Mouse (Mus musculus) embryonic facial prominence, embryonic 11.5 days (tissue): ENCODE measurements around the gene Hinfp. TPM values are rescaled to one million over a fixed set of nuclear protein-coding genes. Genes with fewer than 3 reads are reported as not detected.
A peak's percentile ranks its signal among the peaks of the same experiment; 100 is the strongest.

Source experiments
- ATAC-seq: fragments of 200-750 bp; cut with Nextera tagmentation; replicated peaks from 2 replicates; pipeline ENCODE4 v1.8.0; 2017; ENCODE audit warnings: low read depth; ENCODE audit not compliant: insufficient number of reproducible peaks, low FRiP score, low TSS enrichment
- DNase-seq: peaks from one replicate; pipeline ENCODE4 v3.0.0-alpha.2; 2015; ENCODE audit warnings: low spot score
- H3K27ac ChIP-seq: fragments of 300-500 bp; sonication (generic); replicated peaks from 2 replicates; pipeline ENCODE4 v1.5.1; 2014; ENCODE audit warnings: mild to moderate bottlenecking, low read depth, low read length, control low read depth
- H3K27me3 ChIP-seq: fragments of 300-500 bp; sonication (generic); 2 replicates; pipeline ENCODE4 v1.6.1; 2014; ENCODE audit warnings: mild to moderate bottlenecking, low read length, moderate library complexity, mixed read lengths; ENCODE audit not compliant: control insufficient read depth, insufficient read depth
- H3K36me3 ChIP-seq: fragments of 300-500 bp; sonication (generic); replicated peaks from 2 replicates; pipeline ENCODE4 v1.6.1; 2014; ENCODE audit warnings: low read depth, mild to moderate bottlenecking, low read length, moderate library complexity, mixed read lengths; ENCODE audit not compliant: control insufficient read depth, insufficient read depth
- H3K4me1 ChIP-seq: fragments of 300-500 bp; sonication (generic); 2 replicates; pipeline ENCODE4 v1.6.1; 2014; ENCODE audit warnings: low read length, mixed read lengths; ENCODE audit not compliant: control insufficient read depth, insufficient read depth
- H3K4me2 ChIP-seq: fragments of 300-500 bp; sonication (generic); 2 replicates; pipeline ENCODE4 v1.6.1; 2014; ENCODE audit warnings: low read depth, mild to moderate bottlenecking, control low read depth, low read length, moderate library complexity
- H3K4me3 ChIP-seq: fragments of 300-500 bp; sonication (generic); 2 replicates; pipeline ENCODE4 v1.5.1; 2014; ENCODE audit warnings: low read depth, low read length, control low read depth
- H3K9ac ChIP-seq: fragments of 300-500 bp; sonication (generic); replicated peaks from 2 replicates; pipeline ENCODE4 v1.6.1; 2014; ENCODE audit warnings: mild to moderate bottlenecking, control low read depth, low read length
- H3K9me3 ChIP-seq: fragments of 300-500 bp; sonication (generic); replicated peaks from 2 replicates; pipeline ENCODE4 v1.6.1; 2016; ENCODE audit warnings: mild to moderate bottlenecking, low read length, inconsistent platforms, mixed read lengths; ENCODE audit not compliant: control insufficient read depth
- WGBS: fragments of 180-500 bp; shearing (Covaris S2); extraction: QIAGEN DNeasy Blood & Tissue Kit; methylation state at CpG from one replicate; pipeline ENCODE4 v1.1.7; 2014; 5-methylcytosine and 5-hydroxymethylcytosine counted together
- polyA plus RNA-seq: library from polyadenylated mRNA; unstranded; fragments of >200 nt; fragmentation: Nextera tagmentation; extraction: Ambion mirVana; gene quantifications from 2 replicates; pipeline ENCODE4 v1.2.1, GENCODE M21; 2014

The Hinfp gene
- polyA plus RNA-seq, 1 experiment from 2014 or later: 17.2 TPM

DNA sequence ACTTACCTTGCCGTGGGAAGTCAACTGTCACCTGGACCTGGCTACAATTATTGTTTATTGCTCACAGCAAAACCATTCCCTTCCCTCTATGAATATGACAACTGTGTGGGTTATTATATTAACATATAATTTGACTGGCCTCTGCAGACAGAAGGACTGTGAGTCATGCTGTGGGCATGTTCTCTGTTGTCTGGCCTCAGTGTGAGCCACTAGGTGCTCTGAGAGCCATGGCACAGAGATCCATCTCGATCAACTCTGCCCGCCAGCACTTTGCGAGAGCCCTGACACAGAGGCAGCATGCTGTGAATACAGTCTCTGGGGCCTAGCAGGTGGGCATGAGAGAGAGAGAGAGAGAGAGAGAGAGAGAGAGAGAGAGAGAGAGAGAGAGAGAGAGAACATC lies 35.5 kb downstream of the Hinfp start:
- ATAC-seq (no peak), DNase-seq (no peak)
- WGBS: 70% methylated on average over 4 of the region's 4 CpGs
- H3K4me1 ChIP-seq: no peaks in the 10 kb centered on the region
- no peaks in the 10 kb centered on the region for H3K27me3 ChIP-seq
- H3K4me3 ChIP-seq: no peak overlapping the region
- H3K4me2 ChIP-seq: no peak overlapping the region
- no peak overlapping the region for H3K27ac ChIP-seq
- H3K36me3 ChIP-seq: no peaks in the 10 kb centered on the region
- no peaks in the 10 kb centered on the region for H3K9me3 ChIP-seq
- no peak overlapping the region for H3K9ac ChIP-seq

- no peak for DNase-seq
- Histone ChIP-seq H3K9me3 (no peaks in the 10 kb centered on the region), H3K27ac (no peak overlapping the region), H3K9ac (no peak overlapping the region), H3K4me3 (no peak overlapping the region), H3K36me3 (no peaks in the 10 kb centered on the region), H3K4me2 (no peak overlapping the region), H3K4me1 (no peaks in the 10 kb centered on the region), H3K27me3 (no peaks in the 10 kb centered on the region)
- no peak for ATAC-seq
- WGBS: 84% methylated on average over 3 of the region's 3 CpGs
Measured at GRCm38 (mm10) chr9:44269077-44269476, 36.4 kb downstream of the Hinfp start.

DNA sequence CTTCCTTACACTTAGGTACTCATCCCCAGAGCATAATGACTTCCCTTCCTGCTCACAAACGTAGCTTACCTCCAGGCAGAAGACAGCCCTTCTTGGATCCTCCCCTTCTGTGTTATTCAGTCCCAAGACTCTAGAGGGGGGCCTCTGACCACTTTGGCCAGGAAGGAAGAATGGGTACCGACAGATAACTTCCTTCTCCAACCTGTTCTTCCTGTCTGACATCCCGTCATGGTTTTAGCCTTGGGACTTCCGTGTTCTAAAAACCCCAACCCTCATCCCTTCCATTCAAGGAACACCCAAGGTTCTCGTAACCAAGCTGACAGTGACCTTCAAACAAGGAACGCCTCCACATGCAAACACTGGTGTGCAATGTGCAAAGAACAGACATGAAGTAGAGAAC lies 37.0 kb downstream of the Hinfp start, which contains the start of gene Nlrx1:
Gene Nlrx1 (minus strand): TSS at position 168 of the 400 bp plus-strand sequence.
- WGBS: 81% methylated on average over 6 of the region's 6 CpGs
- no peaks in the 10 kb centered on the region for H3K27me3 ChIP-seq
- peak within 1 kb of the TSS; percentile 85 for H3K4me2 ChIP-seq
- H3K36me3 ChIP-seq: no peaks in the 10 kb centered on the region
- no peak within 1 kb of the TSS for H3K27ac ChIP-seq
- H3K4me1 ChIP-seq: no peaks in the 10 kb centered on the region
- no peaks in the 10 kb centered on the region for H3K9me3 ChIP-seq
- peak within 1 kb of the TSS; percentile 48 for H3K4me3 ChIP-seq
- no peak for DNase-seq
- peak within 1 kb of the TSS; percentile 87 for H3K9ac ChIP-seq
- ATAC-seq: no peak

GRCm38 (mm10) chr9:44268027-44268360 lies 37.5 kb downstream of the Hinfp start:
- Histone ChIP-seq H3K9me3 (no peaks in the 10 kb centered on the region), H3K4me1 (no peaks in the 10 kb centered on the region), H3K27ac (no peak overlapping the region), H3K27me3 (no peaks in the 10 kb centered on the region), H3K4me3 (peak overlapping the region; percentile 48), H3K36me3 (no peaks in the 10 kb centered on the region), H3K4me2 (peak overlapping the region; percentile 85), H3K9ac (peak overlapping the region; percentile 87)
- WGBS: 6% methylated on average over 27 of the region's 28 CpGs
- ATAC-seq (peak; percentile 65), DNase-seq (peak; percentile 83)

DNA sequence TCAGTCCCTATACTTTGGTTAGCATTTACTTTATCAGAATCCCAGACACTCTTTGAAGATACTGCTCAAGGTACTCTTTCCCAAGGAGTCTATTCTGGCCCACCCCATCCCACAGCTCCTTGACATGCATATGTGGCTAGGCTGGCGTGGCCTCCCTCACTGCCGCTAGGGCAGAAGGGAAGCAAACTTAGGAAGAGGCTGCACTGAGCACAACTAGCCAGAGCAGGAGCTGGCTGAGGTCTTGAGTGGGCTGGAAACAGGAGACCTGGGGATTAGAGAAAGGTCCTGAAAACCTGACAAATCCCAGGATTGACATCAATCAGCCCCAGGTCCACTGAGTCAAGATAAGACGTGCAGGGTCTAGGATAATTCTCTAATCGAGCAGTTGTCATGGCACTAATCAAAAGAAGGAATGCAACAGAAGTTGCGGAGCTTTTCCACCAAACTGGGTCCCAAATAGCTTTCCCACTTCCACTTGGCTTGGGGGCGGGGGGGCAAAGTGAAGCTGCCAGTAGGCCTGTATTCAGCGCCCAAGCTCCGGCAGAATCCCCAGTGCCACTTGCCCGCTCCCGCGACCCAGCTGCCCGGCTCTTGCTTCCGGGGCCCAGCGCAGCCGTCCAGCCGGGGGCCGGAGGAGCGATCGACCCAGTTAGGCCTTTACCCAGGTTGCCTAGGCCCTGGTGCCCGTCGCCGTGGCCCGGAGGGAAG lies 38.0 kb downstream of the Hinfp start:
- no peaks in the 10 kb centered on the region for H3K4me1 ChIP-seq
- no peaks in the 10 kb centered on the region for H3K36me3 ChIP-seq
- ATAC-seq (no peak), DNase-seq (peak; percentile 21)
- WGBS: 12% methylated on average over 21 of the region's 23 CpGs
- H3K9me3 ChIP-seq: no peaks in the 10 kb centered on the region
- peak overlapping the region; percentile 85 for H3K4me2 ChIP-seq
- H3K4me3 ChIP-seq: peak overlapping the region; percentile 48
- H3K27me3 ChIP-seq: no peaks in the 10 kb centered on the region
- no peak overlapping the region for H3K27ac ChIP-seq
- peak overlapping the region; percentile 87 for H3K9ac ChIP-seq

DNA sequence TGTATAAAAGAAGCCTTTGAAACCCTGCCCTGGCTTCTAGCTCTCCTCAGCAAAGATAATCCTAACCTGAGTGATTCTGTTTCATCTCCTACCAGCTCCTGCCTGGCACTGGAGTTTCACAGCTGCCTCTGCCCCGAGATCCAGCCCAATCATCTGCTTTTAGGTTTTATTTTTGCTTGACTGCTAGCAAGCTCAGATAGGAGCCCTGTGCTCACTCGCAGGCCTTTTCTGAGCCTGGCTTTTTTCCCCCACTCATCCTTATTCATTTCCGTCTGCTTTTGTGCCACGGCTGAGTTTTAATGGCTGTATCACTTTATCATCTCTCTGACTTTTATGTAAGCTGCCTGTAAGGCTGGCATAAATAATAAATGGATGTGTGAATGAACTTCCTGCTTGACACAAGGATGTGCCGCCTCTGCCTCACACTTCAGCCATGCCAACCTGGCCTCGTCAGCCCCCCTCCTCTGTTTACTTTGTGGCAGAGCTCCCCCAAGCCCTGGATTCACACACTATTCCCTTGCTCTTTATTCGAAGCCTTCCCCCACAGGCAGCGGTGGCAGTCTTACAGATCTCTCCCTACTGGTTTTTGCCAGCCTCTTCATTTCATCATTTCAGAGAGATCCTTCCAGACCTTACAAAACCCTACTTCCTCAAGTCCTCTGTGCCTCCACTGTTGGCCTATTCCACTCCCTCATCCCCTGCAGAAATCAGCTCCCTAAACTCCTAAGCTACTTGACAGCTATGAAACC lies 38.8 kb downstream of the Hinfp start:
- Histone ChIP-seq H3K27me3 (no peaks in the 10 kb centered on the region), H3K4me1 (no peaks in the 10 kb centered on the region), H3K27ac (no peak overlapping the region), H3K9me3 (no peaks in the 10 kb centered on the region), H3K36me3 (no peaks in the 10 kb centered on the region), H3K9ac (no peak overlapping the region; the same call in 1 of the 2 replicates), H3K4me3 (no peak overlapping the region), H3K4me2 (no peak overlapping the region)
- DNase-seq (no peak), ATAC-seq (no peak)
- WGBS: 74% methylated on average over 8 of the region's 8 CpGs

GRCm38 (mm10) chr9:44261388-44261787 lies 44.1 kb downstream of the Hinfp start:
- Histone ChIP-seq H3K36me3 (no peaks in the 10 kb centered on the region), H3K4me3 (no peak overlapping the region), H3K27ac (no peak overlapping the region), H3K4me1 (no peaks in the 10 kb centered on the region), H3K27me3 (no peaks in the 10 kb centered on the region), H3K4me2 (no peak overlapping the region), H3K9me3 (no peaks in the 10 kb centered on the region), H3K9ac (no peak overlapping the region)
- ATAC-seq: no peak
- WGBS: 84% methylated on average over 14 of the region's 14 CpGs
- no peak for DNase-seq

GRCm38 (mm10) chr9:44259014-44259413 lies 46.5 kb downstream of the Hinfp start:
- H3K9ac ChIP-seq: no peak overlapping the region
- H3K27ac ChIP-seq: no peak overlapping the region
- WGBS: 78% methylated on average over 10 of the region's 10 CpGs
- no peaks in the 10 kb centered on the region for H3K27me3 ChIP-seq
- H3K4me3 ChIP-seq: no peak overlapping the region
- H3K4me1 ChIP-seq: peaks cover 2% of the 10 kb centered on the region; the same call in 1 of the 2 replicates
- H3K4me2 ChIP-seq: no peak overlapping the region
- ATAC-seq (no peak), DNase-seq (no peak)
- H3K36me3 ChIP-seq: no peaks in the 10 kb centered on the region
- no peaks in the 10 kb centered on the region for H3K9me3 ChIP-seq
